Mouse (Mus musculus) myocyte (in vitro differentiated cells): Measurements from ENCODE around the gene Sstr3. TPM values are rescaled to one million over a fixed set of nuclear protein-coding genes. Genes with fewer than 3 reads are reported as not detected.
A peak's percentile ranks its signal among the peaks of the same experiment; 100 is the strongest.

Experiments used
- H3K27me3 ChIP-seq: one replicate; pipeline ENCODE4 v1.6.1; 2011; ENCODE audit not compliant: control insufficient read depth, insufficient read depth, insufficient read length
- H3K36me3 ChIP-seq: one replicate; pipeline ENCODE4 v1.6.1; 2011; ENCODE audit not compliant: control insufficient read depth, insufficient read depth
- H3K4me2 ChIP-seq: one replicate; pipeline ENCODE4 v1.6.1; 2011; ENCODE audit warnings: low read depth, control low read depth
- H3K4me3 ChIP-seq: one replicate; pipeline ENCODE4 v1.5.1; 2011; ENCODE audit warnings: mild to moderate bottlenecking, control low read depth, moderate library complexity
- H3K79me2 ChIP-seq: one replicate; pipeline ENCODE4 v1.6.1; 2011; ENCODE audit not compliant: control insufficient read depth, insufficient read depth
- H3ac ChIP-seq: one replicate; pipeline ENCODE4 v1.6.1; 2011; ENCODE audit not compliant: control insufficient read depth, insufficient read length
- CEBPB ChIP-seq: IDR thresholded peaks from 2 replicates; pipeline ENCODE4 v1.6.1; 2011; ENCODE audit warnings: mild to moderate bottlenecking, moderate library complexity; ENCODE audit not compliant: poor library complexity, insufficient read depth, severe bottlenecking
- E2F4 ChIP-seq: IDR thresholded peaks from one replicate; pipeline ENCODE4 v1.6.1; 2011; ENCODE audit warnings: mild to moderate bottlenecking, control low read depth, moderate library complexity; ENCODE audit not compliant: insufficient read depth
- MAX ChIP-seq: IDR thresholded peaks from one replicate; pipeline ENCODE4 v1.6.1; 2011; ENCODE audit warnings: low read depth, mild to moderate bottlenecking, control low read depth
- MYOD1 ChIP-seq, 3 experiments: IDR thresholded peaks; one replicate each; pipeline ENCODE4 v1.6.1; 2011; ENCODE audit warnings: control low read depth in 2 of 3, low read depth in 2 of 3, mild to moderate bottlenecking in 2 of 3, moderate library complexity in 1 of 3; ENCODE audit not compliant: insufficient read length in 2 of 3, control insufficient read depth in 1 of 3
- MYOG ChIP-seq, 3 experiments: IDR thresholded peaks; one replicate each; pipeline ENCODE4 v1.6.1; 2011; ENCODE audit warnings: control low read depth in 2 of 3, low read depth in 2 of 3, mild to moderate bottlenecking in 2 of 3; ENCODE audit not compliant: insufficient read length in 2 of 3, control insufficient read depth in 1 of 3, insufficient read depth in 1 of 3
- POLR2A ChIP-seq: IDR thresholded peaks from one replicate; pipeline ENCODE4 v1.6.1; 2011; ENCODE audit warnings: low read depth, mild to moderate bottlenecking, control low read depth, moderate library complexity; ENCODE audit not compliant: insufficient read length
- REST ChIP-seq: IDR thresholded peaks from one replicate; pipeline ENCODE4 v1.6.1; 2011; ENCODE audit warnings: mild to moderate bottlenecking, control low read depth, moderate library complexity; ENCODE audit not compliant: insufficient read depth, insufficient read length
- SRF ChIP-seq: IDR thresholded peaks from one replicate; pipeline ENCODE4 v1.6.1; 2011; ENCODE audit warnings: low read depth; ENCODE audit not compliant: control insufficient read depth, insufficient read length
- TCF12 ChIP-seq: IDR thresholded peaks from one replicate; pipeline ENCODE4 v1.6.1; 2011; ENCODE audit warnings: mild to moderate bottlenecking, control low read depth; ENCODE audit not compliant: poor library complexity, insufficient read depth, severe bottlenecking
- TCF3 ChIP-seq: IDR thresholded peaks from one replicate; pipeline ENCODE4 v1.6.1; 2011; ENCODE audit warnings: low read depth, control low read depth; ENCODE audit not compliant: insufficient read length
- USF1 ChIP-seq: IDR thresholded peaks from one replicate; pipeline ENCODE4 v1.6.1; 2011; ENCODE audit warnings: low read depth, mild to moderate bottlenecking, control low read depth, moderate library complexity
- polyA plus RNA-seq: library from polyadenylated mRNA; unstranded; fragments of >200 nt; fragmentation: generic; extraction: Trizol; gene quantifications from one replicate; pipeline ENCODE4 v1.2.1, GENCODE M21; 2012; ENCODE audit warnings: missing spikeins

The Sstr3 gene
- polyA plus RNA-seq, 1 experiment, result not detected

DNA sequence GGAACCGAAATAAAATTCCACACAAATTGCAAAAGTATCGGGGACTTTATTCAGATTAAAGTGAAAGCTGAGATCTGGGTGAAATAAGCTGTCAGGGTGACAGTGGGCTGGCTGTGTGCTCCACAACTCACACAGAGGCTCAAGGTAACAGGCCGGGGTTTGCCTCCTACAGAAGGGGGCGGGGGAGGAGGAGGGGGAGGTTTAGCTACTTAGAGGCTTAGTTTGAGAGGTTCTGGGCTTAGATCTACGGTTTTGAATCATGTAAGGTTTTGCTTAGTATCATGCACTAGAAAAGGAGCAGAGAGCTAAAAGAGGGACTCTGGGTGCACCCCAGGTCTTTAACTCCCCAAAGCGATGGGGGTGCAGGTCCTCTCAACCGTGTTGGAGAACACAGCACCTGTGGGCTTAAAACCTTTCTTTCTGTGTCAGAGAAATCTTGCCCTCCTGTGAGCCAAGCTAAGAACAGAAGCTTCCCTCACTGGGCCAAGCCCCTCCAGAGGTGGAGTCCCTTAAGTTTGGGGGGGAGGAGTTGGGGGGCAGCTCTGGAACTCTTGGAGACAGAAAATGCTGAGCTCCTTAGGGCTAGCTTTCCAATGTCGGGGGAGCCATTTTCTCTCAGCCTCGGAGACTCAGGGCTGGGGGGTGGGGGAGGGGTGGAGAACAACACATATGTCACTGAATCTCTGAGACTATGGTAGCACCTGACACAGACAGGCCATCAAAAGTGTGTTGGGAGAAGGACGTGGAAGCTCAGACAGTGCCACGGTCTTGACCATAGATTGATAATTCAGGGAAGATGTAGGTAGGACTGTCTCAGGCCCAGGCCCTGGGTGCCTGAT is 14.9 kb upstream of the Sstr3 start:
- TF ChIP-seq TCF3, result no peak
- no peak for TF ChIP-seq POLR2A
- TF ChIP-seq USF1, result no peak
- TF ChIP-seq TCF12, result no peak
- TF ChIP-seq MYOD1 (IDR thresholded peaks at IDR 0.05; ENCODE audit: control insufficient read depth in 1 of 3, insufficient read length in 2 of 3, low read depth in 2 of 3), result no peak
- H3K79me2 ChIP-seq, result no peaks in the 10 kb centered on the region
- H3K36me3 ChIP-seq, result no peaks in the 10 kb centered on the region
- no peak overlapping the region for H3ac ChIP-seq
- no peak overlapping the region for H3K4me3 ChIP-seq
- no peak overlapping the region for H3K4me2 ChIP-seq
- peaks cover 37% of the 10 kb centered on the region for H3K27me3 ChIP-seq

DNA sequence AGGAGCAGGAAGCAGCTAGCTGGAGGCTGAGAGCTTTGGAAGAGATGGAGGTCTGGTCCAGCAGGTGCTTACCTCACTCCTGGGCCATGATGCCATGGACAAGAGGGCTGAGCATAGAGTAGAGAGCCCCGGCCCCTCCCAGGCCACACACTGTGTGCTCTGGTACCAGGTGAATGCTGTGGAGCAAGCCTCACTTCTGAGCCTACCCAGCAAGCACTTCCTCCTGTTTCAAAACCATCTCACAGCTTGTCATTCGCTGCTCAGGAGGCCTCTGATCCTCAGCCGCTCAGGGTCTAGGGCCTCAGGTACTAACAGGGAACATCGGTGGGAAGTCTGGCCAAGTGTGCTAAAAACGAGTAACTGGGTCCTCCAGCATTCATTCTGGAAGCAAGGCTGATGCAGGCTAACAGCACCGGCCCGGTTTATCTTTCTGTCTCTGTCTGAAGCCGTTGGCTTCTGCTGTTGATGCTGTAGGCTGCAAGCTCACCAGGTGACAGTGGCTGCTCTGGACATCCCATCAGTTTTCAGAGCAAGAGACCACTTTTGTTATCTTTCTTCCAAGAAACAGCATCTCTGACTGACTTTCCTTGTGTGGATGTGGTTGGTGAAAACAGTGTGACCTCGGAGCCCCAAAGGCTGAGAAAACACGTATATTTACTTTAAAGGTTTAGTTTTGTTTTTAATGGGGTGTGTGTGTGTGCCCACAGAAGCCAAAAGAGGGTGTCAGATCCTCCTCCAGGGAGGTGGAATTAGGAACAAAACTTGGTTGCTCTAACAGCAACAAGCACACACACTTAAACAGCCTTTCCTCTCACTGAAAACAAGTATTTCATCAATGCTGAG is 13.4 kb upstream of the Sstr3 start:
- Histone ChIP-seq H3K4me3 (no peak overlapping the region), H3K27me3 (peaks cover 37% of the 10 kb centered on the region), H3K36me3 (no peaks in the 10 kb centered on the region), H3K79me2 (no peaks in the 10 kb centered on the region), H3K4me2 (no peak overlapping the region), H3ac (no peak overlapping the region)
- TF ChIP-seq CEBPB, result no peak

- no peaks in the 10 kb centered on the region for H3K36me3 ChIP-seq
- H3K4me2 ChIP-seq, result no peak overlapping the region
- no peaks in the 10 kb centered on the region for H3K79me2 ChIP-seq
- no peak overlapping the region for H3ac ChIP-seq
- H3K27me3 ChIP-seq, result peaks cover 30% of the 10 kb centered on the region
- no peak overlapping the region for H3K4me3 ChIP-seq
- TF ChIP-seq E2F4, result no peak
- TF ChIP-seq USF1, result no peak
- no peak for TF ChIP-seq REST
- no peak for TF ChIP-seq POLR2A
- no peak for TF ChIP-seq MYOD1 (IDR thresholded peaks at IDR 0.05; ENCODE audit: control insufficient read depth in 1 of 3, insufficient read length in 2 of 3, low read depth in 2 of 3)
- TF ChIP-seq TCF3, result no peak
- no peak for TF ChIP-seq MYOG (IDR thresholded peaks at IDR 0.05; ENCODE audit: control insufficient read depth in 1 of 3, insufficient read depth in 1 of 3, insufficient read length in 2 of 3, low read depth in 2 of 3)
- no peak for TF ChIP-seq CEBPB
- no peak for TF ChIP-seq MAX
- TF ChIP-seq TCF12, result no peak
- no peak for TF ChIP-seq SRF
Measured at GRCm38 (mm10) chr15:78554545-78555313, 10.2 kb upstream of the Sstr3 start.

DNA sequence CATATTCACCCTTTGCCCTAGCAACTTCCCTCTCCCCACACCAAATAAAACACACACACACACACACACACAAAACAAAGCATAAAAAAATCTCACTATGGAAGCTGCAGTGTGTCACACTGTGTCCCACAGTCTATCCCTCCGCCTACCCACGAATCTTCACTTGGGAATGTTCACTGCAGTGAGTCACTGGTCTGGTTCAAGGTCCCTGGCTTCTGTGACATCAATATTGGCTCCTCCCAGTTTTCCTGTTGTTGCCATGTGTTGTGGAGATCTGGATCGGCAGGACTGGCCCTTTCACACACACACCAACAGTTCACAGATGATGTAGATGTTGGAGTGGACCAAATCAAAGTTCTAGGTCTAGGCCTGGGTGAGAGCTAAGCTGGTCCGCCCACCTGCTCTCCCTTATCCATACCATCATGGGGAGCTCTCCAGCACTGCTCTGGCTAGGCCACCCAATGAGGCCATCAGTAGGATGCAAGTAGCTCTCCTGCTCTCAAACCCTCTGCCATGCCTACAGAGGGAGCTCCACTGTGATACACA is 4.8 kb upstream of the Sstr3 start:
- H3K36me3 ChIP-seq, result no peaks in the 10 kb centered on the region
- no peaks in the 10 kb centered on the region for H3K79me2 ChIP-seq
- peak; percentile 23 for TF ChIP-seq REST
- no peak for TF ChIP-seq POLR2A
- peaks cover 12% of the 10 kb centered on the region for H3K27me3 ChIP-seq
- no peak overlapping the region for H3K4me2 ChIP-seq
- H3ac ChIP-seq, result no peak overlapping the region
- no peak overlapping the region for H3K4me3 ChIP-seq

- no peak overlapping the region for H3ac ChIP-seq
- H3K79me2 ChIP-seq, result no peaks in the 10 kb centered on the region
- TF ChIP-seq CEBPB, result no peak
- no peak for TF ChIP-seq USF1
- no peak for TF ChIP-seq REST
- peaks cover 17% of the 10 kb centered on the region for H3K27me3 ChIP-seq
- no peaks in the 10 kb centered on the region for H3K36me3 ChIP-seq
- H3K4me2 ChIP-seq, result no peak overlapping the region
- no peak overlapping the region for H3K4me3 ChIP-seq
Measured at GRCm38 (mm10) chr15:78548711-78549110, 4.2 kb upstream of the Sstr3 start.
